Mouse (Mus musculus): ENCODE results near the gene Atg9a. TPM values are rescaled to one million over a fixed set of nuclear protein-coding genes. Genes with fewer than 3 reads are reported as not detected.
A peak's percentile ranks its signal among the peaks of the same experiment; 100 is the strongest.

Atg9a gene
- polyA plus RNA-seq, 1 experiment from 2014 or later: 62.1 TPM

DNA sequence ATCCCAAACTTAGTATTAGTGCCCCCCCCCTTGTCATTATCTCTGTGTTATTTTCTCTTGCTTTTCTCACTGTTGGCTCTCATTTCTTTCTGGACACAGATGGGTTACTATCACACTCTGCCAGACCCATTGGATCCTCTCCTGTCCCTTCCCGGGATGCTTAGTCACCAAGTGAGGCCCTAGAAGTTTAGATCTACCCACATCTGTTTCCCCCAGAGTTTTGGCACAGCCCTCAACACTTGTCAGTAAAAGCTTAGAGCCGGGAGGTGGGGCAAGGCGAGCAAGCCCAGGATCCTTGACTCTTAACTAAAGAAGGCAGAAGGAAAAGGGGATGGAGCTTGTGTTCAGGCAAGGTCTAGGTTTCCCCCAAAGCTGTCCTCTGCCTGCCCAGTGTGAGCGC is 37.2 kb upstream of the Atg9a start:
- H3K9ac ChIP-seq (ENCODE audit: low read depth, low read length): no peak overlapping the region
- H3K27me3 ChIP-seq (replicated peaks; ENCODE audit: control insufficient read depth, insufficient read depth, low read length): no peaks in the 10 kb centered on the region
- 73% methylated on average over 4 of the region's 4 CpGs for WGBS
- H3K27ac ChIP-seq (ENCODE audit: low read depth, low read length): no peak overlapping the region
- ATAC-seq: no peak
- H3K9me3 ChIP-seq (ENCODE audit: control insufficient read depth, low read length): no peaks in the 10 kb centered on the region
- H3K36me3 ChIP-seq (ENCODE audit: control insufficient read depth, insufficient read depth, low read length): no peaks in the 10 kb centered on the region
- H3K4me2 ChIP-seq (ENCODE audit: low read length): no peak overlapping the region
- no peaks in the 10 kb centered on the region for H3K4me1 ChIP-seq (ENCODE audit: control insufficient read depth, insufficient read depth, low read depth, low read length)
- H3K4me3 ChIP-seq (ENCODE audit: low read length): no peak overlapping the region

DNA sequence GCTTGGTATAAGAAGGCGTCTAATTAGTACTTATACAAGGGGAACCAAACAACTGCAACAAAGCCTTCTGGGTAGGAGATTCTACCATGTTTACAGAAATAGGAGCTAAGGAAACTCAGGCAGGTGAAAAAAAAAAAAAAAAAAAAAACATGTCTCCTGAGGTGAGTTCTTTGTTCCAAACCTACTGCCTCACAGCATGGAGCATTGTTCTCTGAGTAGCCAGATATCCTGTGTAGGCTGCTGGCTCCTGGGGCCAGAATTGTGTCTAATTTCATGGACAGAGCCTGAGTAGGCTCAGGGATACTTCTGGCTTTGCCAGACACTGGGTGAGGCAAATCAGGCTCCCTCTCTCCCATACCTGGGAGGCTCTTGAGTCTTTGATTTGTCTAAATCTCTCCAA is 35.7 kb upstream of the Atg9a start:
- Histone ChIP-seq H3K4me3 (ENCODE audit: low read length) (no peak overlapping the region), H3K9me3 (ENCODE audit: control insufficient read depth, low read length) (no peaks in the 10 kb centered on the region), H3K36me3 (ENCODE audit: control insufficient read depth, insufficient read depth, low read length) (no peaks in the 10 kb centered on the region), H3K27me3 (replicated peaks; ENCODE audit: control insufficient read depth, insufficient read depth, low read length) (no peaks in the 10 kb centered on the region), H3K9ac (ENCODE audit: low read depth, low read length) (no peak overlapping the region), H3K4me1 (ENCODE audit: control insufficient read depth, insufficient read depth, low read depth, low read length) (no peaks in the 10 kb centered on the region), H3K4me2 (ENCODE audit: low read length) (no peak overlapping the region), H3K27ac (ENCODE audit: low read depth, low read length) (no peak overlapping the region)
- no peak for ATAC-seq
- 78% methylated on average over 1 of the region's 1 CpGs for WGBS

DNA sequence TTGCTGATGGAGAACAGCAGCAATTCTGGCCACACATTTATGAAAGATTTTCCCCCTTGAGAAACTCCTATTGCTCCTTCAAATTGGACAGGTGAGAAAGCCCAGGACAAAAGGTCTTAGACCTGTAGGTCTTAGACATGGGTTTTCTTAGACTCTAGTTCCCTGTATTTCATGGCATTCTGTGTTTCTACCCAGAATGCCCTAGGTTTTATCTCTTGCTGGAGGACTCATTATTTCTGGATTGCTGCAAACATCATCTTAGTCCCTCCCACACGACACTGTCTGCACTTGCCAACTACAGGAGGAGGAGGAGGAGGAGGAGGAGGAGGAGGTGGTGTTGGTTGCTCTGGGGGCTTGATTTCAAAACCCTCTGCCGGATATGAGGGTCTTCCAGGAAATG is 34.1 kb upstream of the Atg9a start:
- H3K27ac ChIP-seq (ENCODE audit: low read depth, low read length): no peak overlapping the region
- no peak overlapping the region for H3K9ac ChIP-seq (ENCODE audit: low read depth, low read length)
- WGBS: 88% methylated on average over 2 of the region's 2 CpGs

DNA sequence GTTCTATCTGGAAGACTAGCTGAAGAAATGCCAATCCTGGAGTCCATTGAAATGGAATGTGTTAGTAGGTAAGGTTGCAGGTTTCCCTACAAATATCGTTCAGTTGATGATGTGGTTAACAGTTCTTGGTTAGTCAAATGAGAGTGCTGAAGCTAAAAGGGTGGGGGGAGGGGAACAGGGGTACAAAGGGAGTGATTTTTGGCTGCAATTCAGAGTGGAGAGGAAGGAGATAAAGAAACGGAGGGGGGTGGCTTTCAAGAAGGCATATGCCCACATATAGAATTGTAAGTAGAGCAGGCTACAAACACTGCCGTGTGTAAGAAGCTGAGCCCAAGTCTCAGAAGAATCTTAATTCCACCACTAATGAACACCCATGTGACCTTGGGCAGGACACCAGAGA is 33.5 kb upstream of the Atg9a start:
- peaks cover 7% of the 10 kb centered on the region for H3K27me3 ChIP-seq (replicated peaks; ENCODE audit: control insufficient read depth, insufficient read depth, low read length)
- H3K36me3 ChIP-seq (ENCODE audit: control insufficient read depth, insufficient read depth, low read length): no peaks in the 10 kb centered on the region
- WGBS: 60% methylated on average over 3 of the region's 3 CpGs
- H3K27ac ChIP-seq (ENCODE audit: low read depth, low read length): no peak overlapping the region
- no peaks in the 10 kb centered on the region for H3K4me1 ChIP-seq (ENCODE audit: control insufficient read depth, insufficient read depth, low read depth, low read length)
- H3K9me3 ChIP-seq (ENCODE audit: control insufficient read depth, low read length): no peaks in the 10 kb centered on the region
- no peak overlapping the region for H3K4me2 ChIP-seq (ENCODE audit: low read length)
- H3K9ac ChIP-seq (ENCODE audit: low read depth, low read length): no peak overlapping the region
- ATAC-seq: no peak
- H3K4me3 ChIP-seq (ENCODE audit: low read length): no peak overlapping the region

More for the DNA sequence above, 34.1 kb upstream of the Atg9a start:
- Histone ChIP-seq H3K9me3 (ENCODE audit: control insufficient read depth, low read length) (no peaks in the 10 kb centered on the region), H3K36me3 (ENCODE audit: control insufficient read depth, insufficient read depth, low read length) (no peaks in the 10 kb centered on the region), H3K4me1 (ENCODE audit: control insufficient read depth, insufficient read depth, low read depth, low read length) (no peaks in the 10 kb centered on the region), H3K27me3 (replicated peaks; ENCODE audit: control insufficient read depth, insufficient read depth, low read length) (peaks cover under 1% of the 10 kb centered on the region; the same call in 1 of the 2 replicates), H3K4me3 (ENCODE audit: low read length) (no peak overlapping the region), H3K4me2 (ENCODE audit: low read length) (no peak overlapping the region)
- no peak for ATAC-seq

DNA sequence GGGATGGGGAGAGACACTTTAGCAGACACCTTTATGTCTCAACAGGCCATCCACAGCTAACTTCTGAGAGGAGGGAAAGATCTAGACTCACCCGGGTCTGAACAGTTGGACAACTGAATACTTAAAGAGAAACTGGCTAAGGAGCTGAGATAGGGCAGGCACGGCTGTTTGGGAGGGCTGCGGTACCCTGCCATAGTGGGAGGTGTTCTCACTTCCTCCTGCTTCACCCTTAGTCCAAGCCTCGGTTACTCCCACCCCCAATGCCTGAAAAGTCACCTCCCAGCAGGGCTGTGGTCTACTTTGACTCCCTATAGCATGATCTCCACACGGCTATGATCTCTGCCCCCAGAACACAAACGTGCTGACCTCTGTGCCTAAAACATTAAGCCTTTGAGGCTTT is 31.5 kb upstream of the Atg9a start:
- WGBS: 80% methylated on average over 6 of the region's 6 CpGs
- Histone ChIP-seq H3K4me2 (ENCODE audit: low read length) (no peak overlapping the region), H3K4me3 (ENCODE audit: low read length) (no peak overlapping the region), H3K36me3 (ENCODE audit: control insufficient read depth, insufficient read depth, low read length) (no peaks in the 10 kb centered on the region), H3K27ac (ENCODE audit: low read depth, low read length) (no peak overlapping the region), H3K27me3 (replicated peaks; ENCODE audit: control insufficient read depth, insufficient read depth, low read length) (peaks cover 9% of the 10 kb centered on the region), H3K4me1 (ENCODE audit: control insufficient read depth, insufficient read depth, low read depth, low read length) (peaks cover 4% of the 10 kb centered on the region), H3K9ac (ENCODE audit: low read depth, low read length) (no peak overlapping the region), H3K9me3 (ENCODE audit: control insufficient read depth, low read length) (no peaks in the 10 kb centered on the region)
- no peak for ATAC-seq

DNA sequence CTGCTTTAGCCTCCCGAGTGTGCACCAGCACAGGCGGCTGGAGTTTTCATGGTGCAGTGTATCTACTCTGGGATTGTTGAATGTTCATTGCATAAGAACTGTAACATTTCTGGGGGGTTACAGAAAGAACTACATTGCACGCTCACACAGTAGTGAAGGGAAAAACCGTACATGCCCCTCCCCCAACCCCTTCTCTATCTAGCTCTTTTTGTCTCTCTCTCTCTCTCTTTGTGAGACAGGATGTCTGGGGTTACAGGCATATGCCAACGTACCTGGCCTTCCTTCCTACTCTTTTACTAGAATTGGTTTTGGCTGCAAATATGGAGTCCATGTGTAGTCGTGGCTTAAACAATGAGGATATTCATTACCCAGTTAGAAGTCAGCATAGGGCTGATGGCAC is 30.9 kb upstream of the Atg9a start:
- no peak overlapping the region for H3K4me2 ChIP-seq (ENCODE audit: low read length)

DNA sequence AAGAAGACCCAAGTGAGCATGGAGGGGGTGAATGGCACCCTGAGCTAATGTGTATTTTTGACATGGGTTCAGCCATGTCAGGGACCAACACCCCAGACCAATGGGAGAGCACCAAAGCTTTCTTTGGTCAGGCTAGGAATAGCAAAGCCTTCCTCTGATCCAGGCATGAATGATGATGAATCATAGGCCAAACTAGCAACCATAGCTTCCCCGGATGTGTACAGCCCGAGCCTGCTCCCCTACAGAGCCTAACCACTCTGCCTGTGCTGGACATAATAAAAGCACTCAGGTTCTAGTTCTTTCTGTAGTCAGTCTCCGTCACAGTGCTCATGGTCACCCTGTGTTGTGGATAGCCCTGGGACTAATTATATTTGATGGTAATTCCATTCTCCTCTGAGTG is 29.5 kb upstream of the Atg9a start:
- WGBS: 79% methylated on average over 3 of the region's 3 CpGs
- no peak for ATAC-seq
- Histone ChIP-seq H3K27ac (ENCODE audit: low read depth, low read length) (no peak overlapping the region), H3K4me2 (ENCODE audit: low read length) (no peak overlapping the region), H3K27me3 (replicated peaks; ENCODE audit: control insufficient read depth, insufficient read depth, low read length) (peaks cover 16% of the 10 kb centered on the region), H3K9ac (ENCODE audit: low read depth, low read length) (no peak overlapping the region), H3K4me1 (ENCODE audit: control insufficient read depth, insufficient read depth, low read depth, low read length) (peaks cover 9% of the 10 kb centered on the region), H3K9me3 (ENCODE audit: control insufficient read depth, low read length) (no peaks in the 10 kb centered on the region), H3K36me3 (ENCODE audit: control insufficient read depth, insufficient read depth, low read length) (no peaks in the 10 kb centered on the region), H3K4me3 (ENCODE audit: low read length) (no peak overlapping the region)

More for the DNA sequence above, 30.9 kb upstream of the Atg9a start:
- Histone ChIP-seq H3K4me3 (ENCODE audit: low read length) (no peak overlapping the region), H3K27me3 (replicated peaks; ENCODE audit: control insufficient read depth, insufficient read depth, low read length) (peaks cover 9% of the 10 kb centered on the region), H3K27ac (ENCODE audit: low read depth, low read length) (no peak overlapping the region), H3K9ac (ENCODE audit: low read depth, low read length) (no peak overlapping the region), H3K36me3 (ENCODE audit: control insufficient read depth, insufficient read depth, low read length) (no peaks in the 10 kb centered on the region), H3K9me3 (ENCODE audit: control insufficient read depth, low read length) (no peaks in the 10 kb centered on the region), H3K4me1 (ENCODE audit: control insufficient read depth, insufficient read depth, low read depth, low read length) (peaks cover 9% of the 10 kb centered on the region)
- no peak for ATAC-seq
- WGBS: 82% methylated on average over 6 of the region's 6 CpGs

DNA sequence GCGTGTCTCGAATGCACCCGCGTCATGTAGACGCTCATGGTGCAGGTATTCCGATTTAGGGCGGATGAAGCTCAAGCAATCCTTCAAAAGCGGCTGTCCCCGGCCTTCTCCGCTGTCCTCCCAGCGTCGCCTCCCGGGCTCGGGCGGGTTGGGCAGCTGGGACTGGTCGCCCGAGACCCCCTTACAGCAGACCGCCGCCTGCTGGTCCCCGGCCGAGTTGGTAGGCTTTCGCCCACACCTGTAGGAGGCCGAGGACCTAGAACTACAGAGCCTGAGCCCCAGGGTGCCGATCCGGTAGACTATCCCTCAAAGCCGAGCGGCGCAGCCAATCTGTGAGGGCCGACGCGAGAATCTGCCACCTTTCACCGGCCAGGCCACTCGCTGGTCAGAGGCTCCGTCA is 27.5 kb upstream of the Atg9a start, which contains the start of gene Tuba4a:
Tuba4a (minus strand) TSS at position 335 of the 400 bp plus-strand sequence.
- Histone ChIP-seq H3K27ac (ENCODE audit: low read depth, low read length) (no peak within 1 kb of the TSS; the same call in 1 of the 2 replicates), H3K27me3 (replicated peaks; ENCODE audit: control insufficient read depth, insufficient read depth, low read length) (peaks cover 16% of the 10 kb centered on the region)

DNA sequence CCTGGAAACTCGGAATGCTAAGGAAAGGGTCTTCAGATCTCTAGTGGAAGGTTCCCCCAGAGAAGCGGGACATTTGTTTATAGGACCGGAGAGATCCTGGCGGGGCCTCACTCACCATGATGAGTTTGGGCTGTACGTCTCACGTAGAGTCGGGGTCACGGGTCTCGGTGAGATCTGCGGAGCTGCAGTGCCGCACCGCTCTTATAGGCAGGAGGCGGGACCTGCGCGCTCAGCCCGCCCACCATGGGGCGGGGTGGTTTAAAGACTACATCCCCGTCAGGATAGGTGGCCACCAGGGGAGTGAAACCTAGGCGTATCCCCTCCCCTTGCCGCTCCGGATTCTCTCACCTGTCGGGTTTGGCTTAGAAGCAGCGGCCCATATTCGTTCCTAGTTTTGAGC is 27.1 kb upstream of the Atg9a start:
- H3K27ac ChIP-seq (ENCODE audit: low read depth, low read length): no peak overlapping the region; the same call in 1 of the 2 replicates
- ATAC-seq: peak; percentile 90
- peaks cover 16% of the 10 kb centered on the region for H3K27me3 ChIP-seq (replicated peaks; ENCODE audit: control insufficient read depth, insufficient read depth, low read length)
- peak overlapping the region; percentile 66 for H3K9ac ChIP-seq (ENCODE audit: low read depth, low read length)
- H3K36me3 ChIP-seq (ENCODE audit: control insufficient read depth, insufficient read depth, low read length): peaks cover 8% of the 10 kb centered on the region
- H3K4me1 ChIP-seq (ENCODE audit: control insufficient read depth, insufficient read depth, low read depth, low read length): peaks cover 9% of the 10 kb centered on the region
- H3K9me3 ChIP-seq (ENCODE audit: control insufficient read depth, low read length): no peaks in the 10 kb centered on the region
- peak overlapping the region; percentile 56 for H3K4me3 ChIP-seq (ENCODE audit: low read length)
- whole genome bisulfite sequencing: under 1% methylated on average over 22 of the region's 24 CpGs
- H3K4me2 ChIP-seq (ENCODE audit: low read length): peak overlapping the region; percentile 89

More for the DNA sequence above, 27.5 kb upstream of the Atg9a start, which contains the start of gene Tuba4a:
- Histone ChIP-seq H3K4me3 (ENCODE audit: low read length) (peak within 1 kb of the TSS; percentile 56), H3K4me2 (ENCODE audit: low read length) (peak within 1 kb of the TSS; percentile 89), H3K4me1 (ENCODE audit: control insufficient read depth, insufficient read depth, low read depth, low read length) (peaks cover 9% of the 10 kb centered on the region), H3K36me3 (ENCODE audit: control insufficient read depth, insufficient read depth, low read length) (peaks cover 4% of the 10 kb centered on the region), H3K9ac (ENCODE audit: low read depth, low read length) (peak within 1 kb of the TSS; percentile 66), H3K9me3 (ENCODE audit: control insufficient read depth, low read length) (no peaks in the 10 kb centered on the region)
- under 1% methylated on average over 34 of the region's 34 CpGs for WGBS
- peak; percentile 53 for ATAC-seq

Data from hindbrain, embryonic 16.5 days (tissue).